Mouse (Mus musculus): ENCODE results near the gene Prune1. TPM values are rescaled to one million over a fixed set of nuclear protein-coding genes. Genes with fewer than 3 reads are reported as not detected.

The Prune1 gene
- polyA plus RNA-seq, 1 experiment = 18.5 TPM

DNA sequence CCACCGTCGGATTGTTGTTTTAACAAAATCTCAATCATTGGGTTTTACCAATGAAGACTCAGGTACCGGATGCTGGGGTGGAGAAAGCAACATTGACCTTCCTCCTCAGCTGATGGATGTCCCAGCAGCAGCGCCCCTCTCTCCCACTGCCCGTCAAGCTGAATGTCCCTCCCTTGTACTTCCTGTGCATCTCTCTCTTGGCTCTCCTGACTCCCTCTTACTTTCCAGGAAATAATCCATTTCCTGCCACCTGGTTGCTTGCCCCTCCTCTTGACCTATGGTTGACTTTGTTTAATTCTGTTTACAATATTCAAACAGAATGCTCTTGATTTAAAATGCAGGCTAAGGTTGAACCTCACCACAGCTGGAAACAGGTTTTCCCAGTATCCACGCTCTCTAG lies 8.3 kb upstream of the Prune1 start:
- H3K27ac ChIP-seq (ENCODE audit: control insufficient read depth, insufficient read depth, low read length) = no peak overlapping the region
- peaks cover 5% of the 10 kb centered on the region; the same call in 1 of the 2 replicates for H3K36me3 ChIP-seq (ENCODE audit: control insufficient read depth, insufficient read depth, low read length)
- H3K4me1 ChIP-seq (replicated peaks; ENCODE audit: control insufficient read depth, insufficient read depth, low read length) = peaks cover 21% of the 10 kb centered on the region
- H3K4me3 ChIP-seq (ENCODE audit: control insufficient read depth, insufficient read depth, low read length) = no peak overlapping the region
- H3K27me3 ChIP-seq (ENCODE audit: control insufficient read depth, insufficient read depth, low read length) = no peaks in the 10 kb centered on the region
- TF ChIP-seq CTCF (IDR thresholded peaks at IDR 0.05; ENCODE audit: borderline replicate concordance, control insufficient read depth, extremely low read depth, insufficient read depth, low read length, poor library complexity) (no peak), POLR2A (IDR thresholded peaks at IDR 0.05; ENCODE audit: control insufficient read depth, extremely low read depth, insufficient read depth, low read length, poor library complexity) (no peak)
- WGBS = 92% methylated on average over 6 of the region's 6 CpGs
- no peak for DNase-seq

GRCm38 (mm10) chr3:95289419-95289818 lies 7.5 kb upstream of the Prune1 start:
- Histone ChIP-seq H3K27me3 (ENCODE audit: control insufficient read depth, insufficient read depth, low read length) (no peaks in the 10 kb centered on the region), H3K36me3 (ENCODE audit: control insufficient read depth, insufficient read depth, low read length) (peaks cover 5% of the 10 kb centered on the region; the same call in 1 of the 2 replicates), H3K4me3 (ENCODE audit: control insufficient read depth, insufficient read depth, low read length) (no peak overlapping the region), H3K27ac (ENCODE audit: control insufficient read depth, insufficient read depth, low read length) (no peak overlapping the region), H3K4me1 (replicated peaks; ENCODE audit: control insufficient read depth, insufficient read depth, low read length) (peaks cover 16% of the 10 kb centered on the region)
- DNase-seq = no peak
- over 99% methylated on average over 4 of the region's 4 CpGs for WGBS
- TF ChIP-seq CTCF (IDR thresholded peaks at IDR 0.05; ENCODE audit: borderline replicate concordance, control insufficient read depth, extremely low read depth, insufficient read depth, low read length, poor library complexity) (no peak), POLR2A (IDR thresholded peaks at IDR 0.05; ENCODE audit: control insufficient read depth, extremely low read depth, insufficient read depth, low read length, poor library complexity) (no peak)

DNA sequence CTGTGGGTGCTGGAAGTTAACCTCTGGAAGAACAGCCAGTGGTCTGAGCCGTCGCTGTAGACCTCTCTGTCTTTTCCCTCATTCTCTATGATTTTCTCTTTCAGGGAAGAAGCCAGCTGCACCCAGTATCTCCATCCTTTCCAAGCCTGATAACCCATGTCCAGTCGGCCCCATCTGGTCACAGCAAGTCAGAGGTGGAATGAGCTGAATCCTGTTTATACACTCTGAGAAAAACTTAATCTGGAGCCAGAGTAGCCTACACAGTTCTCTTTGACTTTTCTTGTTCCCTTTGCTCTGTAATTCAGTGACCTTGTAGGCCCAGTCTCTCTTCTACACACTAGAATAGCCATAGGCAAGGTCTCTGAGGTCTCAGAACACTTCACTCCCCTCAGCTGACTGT lies 5.7 kb upstream of the Prune1 start:
- no peak for DNase-seq
- Histone ChIP-seq H3K36me3 (ENCODE audit: control insufficient read depth, insufficient read depth, low read length) (peaks cover 5% of the 10 kb centered on the region; the same call in 1 of the 2 replicates), H3K4me1 (replicated peaks; ENCODE audit: control insufficient read depth, insufficient read depth, low read length) (peaks cover 15% of the 10 kb centered on the region), H3K27me3 (ENCODE audit: control insufficient read depth, insufficient read depth, low read length) (no peaks in the 10 kb centered on the region), H3K27ac (ENCODE audit: control insufficient read depth, insufficient read depth, low read length) (no peak overlapping the region), H3K4me3 (ENCODE audit: control insufficient read depth, insufficient read depth, low read length) (no peak overlapping the region)
- TF ChIP-seq CTCF (IDR thresholded peaks at IDR 0.05; ENCODE audit: borderline replicate concordance, control insufficient read depth, extremely low read depth, insufficient read depth, low read length, poor library complexity) (no peak), POLR2A (IDR thresholded peaks at IDR 0.05; ENCODE audit: control insufficient read depth, extremely low read depth, insufficient read depth, low read length, poor library complexity) (no peak)
- 95% methylated on average over 3 of the region's 3 CpGs for WGBS

GRCm38 (mm10) chr3:95286510-95286909 lies 4.6 kb upstream of the Prune1 start:
- no peak overlapping the region for H3K4me3 ChIP-seq (ENCODE audit: control insufficient read depth, insufficient read depth, low read length)
- no peak for TF ChIP-seq CTCF (IDR thresholded peaks at IDR 0.05; ENCODE audit: borderline replicate concordance, control insufficient read depth, extremely low read depth, insufficient read depth, low read length, poor library complexity)
- no peak for TF ChIP-seq POLR2A (IDR thresholded peaks at IDR 0.05; ENCODE audit: control insufficient read depth, extremely low read depth, insufficient read depth, low read length, poor library complexity)
- H3K4me1 ChIP-seq (replicated peaks; ENCODE audit: control insufficient read depth, insufficient read depth, low read length) = peaks cover 15% of the 10 kb centered on the region
- no peaks in the 10 kb centered on the region for H3K27me3 ChIP-seq (ENCODE audit: control insufficient read depth, insufficient read depth, low read length)
- no peak for DNase-seq
- peaks cover 5% of the 10 kb centered on the region; the same call in 1 of the 2 replicates for H3K36me3 ChIP-seq (ENCODE audit: control insufficient read depth, insufficient read depth, low read length)
- H3K27ac ChIP-seq (ENCODE audit: control insufficient read depth, insufficient read depth, low read length) = no peak overlapping the region
- 76% methylated on average over 7 of the region's 7 CpGs for WGBS

DNA sequence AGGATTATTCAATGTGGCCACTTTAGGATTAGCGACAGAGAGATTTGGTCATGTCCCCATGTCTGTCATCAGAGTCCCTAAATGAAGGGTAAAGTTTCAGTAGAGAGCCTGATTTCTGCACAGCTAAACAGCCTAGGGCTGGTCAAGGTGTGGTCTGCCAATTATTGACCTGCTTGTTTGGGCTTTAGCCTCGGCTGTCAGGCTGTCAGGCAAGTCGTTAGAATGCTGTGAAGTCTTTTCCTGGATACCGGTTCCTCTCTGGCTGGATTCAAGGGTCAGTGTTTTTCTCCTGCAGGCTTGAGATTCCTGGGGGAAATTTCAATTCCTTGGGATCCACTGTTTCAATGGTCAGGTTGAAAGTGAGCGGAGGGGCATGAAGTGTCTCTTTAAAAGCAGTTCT lies 4.1 kb upstream of the Prune1 start:
- Histone ChIP-seq H3K27ac (ENCODE audit: control insufficient read depth, insufficient read depth, low read length) (no peak overlapping the region), H3K4me1 (replicated peaks; ENCODE audit: control insufficient read depth, insufficient read depth, low read length) (peaks cover 17% of the 10 kb centered on the region), H3K4me3 (ENCODE audit: control insufficient read depth, insufficient read depth, low read length) (no peak overlapping the region), H3K36me3 (ENCODE audit: control insufficient read depth, insufficient read depth, low read length) (peaks cover 5% of the 10 kb centered on the region; the same call in 1 of the 2 replicates), H3K27me3 (ENCODE audit: control insufficient read depth, insufficient read depth, low read length) (no peaks in the 10 kb centered on the region)
- TF ChIP-seq CTCF (IDR thresholded peaks at IDR 0.05; ENCODE audit: borderline replicate concordance, control insufficient read depth, extremely low read depth, insufficient read depth, low read length, poor library complexity) (no peak), POLR2A (IDR thresholded peaks at IDR 0.05; ENCODE audit: control insufficient read depth, extremely low read depth, insufficient read depth, low read length, poor library complexity) (no peak)
- WGBS = 94% methylated on average over 5 of the region's 5 CpGs
- no peak for DNase-seq

GRCm38 (mm10) chr3:95285390-95285789 lies 3.5 kb upstream of the Prune1 start:
- WGBS = 97% methylated on average over 5 of the region's 5 CpGs
- H3K4me1 ChIP-seq (replicated peaks; ENCODE audit: control insufficient read depth, insufficient read depth, low read length) = peaks cover 16% of the 10 kb centered on the region
- no peak for DNase-seq
- no peak for TF ChIP-seq CTCF (IDR thresholded peaks at IDR 0.05; ENCODE audit: borderline replicate concordance, control insufficient read depth, extremely low read depth, insufficient read depth, low read length, poor library complexity)
- TF ChIP-seq POLR2A (IDR thresholded peaks at IDR 0.05; ENCODE audit: control insufficient read depth, extremely low read depth, insufficient read depth, low read length, poor library complexity) = no peak
- no peak overlapping the region for H3K4me3 ChIP-seq (ENCODE audit: control insufficient read depth, insufficient read depth, low read length)
- no peak overlapping the region for H3K27ac ChIP-seq (ENCODE audit: control insufficient read depth, insufficient read depth, low read length)
- H3K27me3 ChIP-seq (ENCODE audit: control insufficient read depth, insufficient read depth, low read length) = no peaks in the 10 kb centered on the region
- peaks cover 5% of the 10 kb centered on the region; the same call in 1 of the 2 replicates for H3K36me3 ChIP-seq (ENCODE audit: control insufficient read depth, insufficient read depth, low read length)
